Mouse (Mus musculus): ENCODE results near the gene Kcng4.
A peak's percentile ranks its signal among the peaks of the same experiment; 100 is the strongest.

Gene Kcng4

DNA sequence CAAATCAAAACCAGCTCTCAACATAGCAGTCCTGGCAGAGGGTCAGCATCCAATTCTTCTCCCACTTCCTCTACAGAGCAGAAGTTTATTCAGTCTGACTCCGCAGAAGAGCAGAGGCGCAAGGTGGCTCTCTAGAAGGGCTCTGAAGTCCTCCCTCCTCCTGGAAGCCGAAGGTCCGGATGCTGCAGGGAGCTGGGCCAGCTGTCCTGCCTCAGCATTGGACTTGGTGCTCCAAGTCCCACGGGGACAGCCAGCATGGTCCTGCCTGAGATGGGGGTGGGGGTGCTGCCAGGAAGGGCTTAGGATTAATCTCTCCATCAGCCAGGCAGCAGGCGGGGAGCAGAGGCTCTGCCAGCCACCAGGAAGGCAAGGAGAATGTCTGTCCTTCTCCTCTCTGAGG lies at the start of gene Kcng4:
Gene Kcng4 (minus strand): TSS at position 303 of the 400 bp plus-strand sequence.
- DNase-seq (ENCODE audit: extremely low spot score, low spot score) = no peak

DNA sequence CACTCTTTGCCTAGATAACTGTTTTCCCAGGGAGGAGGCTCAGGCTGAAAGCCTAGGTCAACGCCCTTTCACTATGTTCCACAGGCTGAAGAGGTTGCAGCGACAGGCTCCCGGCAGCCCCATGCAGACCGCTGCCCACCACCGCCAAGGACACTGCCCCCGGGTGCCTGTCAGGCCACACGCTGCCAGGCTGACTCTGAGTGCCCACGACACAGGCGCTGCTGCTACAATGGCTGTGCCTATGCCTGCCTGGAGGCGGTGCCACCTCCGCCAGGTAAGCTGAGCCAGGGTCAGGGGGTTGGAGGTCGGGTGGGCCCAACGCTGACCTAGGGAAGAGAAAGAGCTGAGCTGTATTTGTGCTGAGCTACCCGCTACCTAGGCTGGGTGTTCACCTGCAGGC lies 43.7 kb upstream of the Kcng4 start:
- no peak for DNase-seq (ENCODE audit: extremely low spot score, low spot score)

DNA sequence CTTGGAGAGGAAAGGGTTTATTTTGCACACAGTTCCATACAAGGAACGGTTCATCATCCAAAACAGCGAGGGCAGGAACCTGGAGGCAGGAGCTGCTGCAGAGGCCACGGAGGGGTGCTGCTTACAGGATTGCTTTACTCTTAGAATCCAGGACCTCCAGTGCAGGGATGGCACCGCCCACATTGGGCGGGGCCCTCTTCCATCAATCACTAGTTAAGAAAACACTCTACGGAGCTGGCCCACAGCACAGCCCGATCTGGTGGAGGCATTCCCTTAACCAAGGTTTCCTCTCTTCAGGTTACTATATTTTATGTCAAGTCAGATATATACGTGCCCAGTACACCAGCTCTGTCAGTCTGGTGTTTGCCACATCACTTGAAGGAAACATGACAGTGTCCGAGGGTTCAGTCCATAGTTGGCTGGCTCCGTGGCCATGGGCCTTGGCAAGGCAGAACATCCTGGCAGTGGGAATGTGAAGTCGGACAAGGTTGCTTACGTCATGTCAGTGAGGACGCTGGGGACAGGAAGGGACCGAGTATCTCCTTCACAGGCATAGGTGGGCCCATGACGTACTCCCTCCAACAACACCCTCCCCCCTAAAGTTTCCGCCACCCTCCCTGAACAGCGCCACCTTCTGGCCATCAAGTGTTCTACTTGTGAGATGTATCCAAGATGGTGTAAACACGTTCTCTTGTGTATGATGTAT lies 42.8 kb upstream of the Kcng4 start:
- DNase-seq (ENCODE audit: extremely low spot score, low spot score) = peak; percentile 63

DNA sequence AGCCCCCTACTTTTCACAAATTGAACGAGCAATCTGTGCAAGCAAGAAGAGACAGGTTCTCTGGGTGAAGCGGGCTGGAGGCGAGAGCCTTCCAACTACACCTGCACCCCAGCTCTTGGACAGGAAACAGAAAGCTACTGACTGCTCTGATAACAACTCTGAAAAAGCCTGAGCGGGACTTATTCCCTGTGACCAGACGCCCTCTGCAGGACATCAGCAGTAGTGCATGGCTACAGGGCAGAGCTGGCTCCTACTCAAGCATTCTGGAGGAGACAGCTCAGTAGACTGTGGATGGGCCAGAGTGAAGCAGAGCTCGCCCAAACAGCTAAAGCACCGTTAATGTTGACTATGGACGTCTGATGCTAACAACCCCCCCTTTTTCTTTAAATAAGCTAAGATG lies 40.9 kb upstream of the Kcng4 start:
- DNase-seq (ENCODE audit: extremely low spot score, low spot score) = peak; percentile 88

DNA sequence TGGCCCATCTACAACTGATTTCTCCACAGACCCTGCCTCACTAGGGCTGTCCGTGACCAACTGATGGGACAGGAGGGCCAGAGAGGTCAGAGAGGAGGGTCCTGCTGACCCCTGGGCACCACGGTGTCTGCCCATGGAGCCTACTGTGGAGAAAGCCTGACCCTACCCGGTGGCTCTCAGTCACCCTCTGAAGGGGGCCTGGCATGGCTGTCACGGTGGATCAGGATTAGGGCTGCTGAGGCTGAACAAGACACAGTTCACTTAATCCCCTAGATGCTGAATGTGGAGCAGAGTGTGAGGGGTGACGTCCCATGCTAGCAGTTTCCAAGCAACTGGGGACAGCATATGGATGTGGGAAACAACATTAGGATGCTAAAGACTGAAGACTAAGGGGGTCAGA lies 40.0 kb upstream of the Kcng4 start:
- DNase-seq (ENCODE audit: extremely low spot score, low spot score) = no peak

DNA sequence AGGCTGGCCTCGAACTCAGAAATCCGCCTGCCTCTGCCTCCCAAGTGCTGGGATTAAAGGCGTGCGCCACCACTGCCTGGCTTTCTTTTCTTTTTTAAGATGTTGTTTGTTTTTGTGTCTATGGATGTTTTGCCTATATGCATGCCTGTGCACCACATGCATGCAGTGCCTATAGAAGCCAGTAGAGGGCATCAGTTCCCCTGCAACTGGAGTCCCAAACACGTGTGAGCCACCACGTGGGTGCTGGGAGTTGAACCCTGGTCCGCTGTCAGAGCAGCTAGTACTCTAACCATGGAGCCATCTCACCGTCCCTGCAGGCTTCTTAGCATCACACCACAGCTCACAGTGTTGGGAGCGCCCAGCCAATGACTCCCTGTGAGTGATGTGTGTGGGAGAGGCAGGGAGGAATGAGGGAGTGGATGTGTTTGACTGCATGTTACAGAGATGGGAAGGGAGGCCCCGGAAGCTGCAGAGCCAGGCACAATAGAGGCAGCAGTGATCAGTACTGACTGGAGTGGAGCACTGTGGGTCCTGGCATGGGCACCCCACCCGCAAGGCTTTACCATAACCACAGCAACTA lies 38.6 kb upstream of the Kcng4 start:
- no peak for DNase-seq (ENCODE audit: extremely low spot score, low spot score)

DNA sequence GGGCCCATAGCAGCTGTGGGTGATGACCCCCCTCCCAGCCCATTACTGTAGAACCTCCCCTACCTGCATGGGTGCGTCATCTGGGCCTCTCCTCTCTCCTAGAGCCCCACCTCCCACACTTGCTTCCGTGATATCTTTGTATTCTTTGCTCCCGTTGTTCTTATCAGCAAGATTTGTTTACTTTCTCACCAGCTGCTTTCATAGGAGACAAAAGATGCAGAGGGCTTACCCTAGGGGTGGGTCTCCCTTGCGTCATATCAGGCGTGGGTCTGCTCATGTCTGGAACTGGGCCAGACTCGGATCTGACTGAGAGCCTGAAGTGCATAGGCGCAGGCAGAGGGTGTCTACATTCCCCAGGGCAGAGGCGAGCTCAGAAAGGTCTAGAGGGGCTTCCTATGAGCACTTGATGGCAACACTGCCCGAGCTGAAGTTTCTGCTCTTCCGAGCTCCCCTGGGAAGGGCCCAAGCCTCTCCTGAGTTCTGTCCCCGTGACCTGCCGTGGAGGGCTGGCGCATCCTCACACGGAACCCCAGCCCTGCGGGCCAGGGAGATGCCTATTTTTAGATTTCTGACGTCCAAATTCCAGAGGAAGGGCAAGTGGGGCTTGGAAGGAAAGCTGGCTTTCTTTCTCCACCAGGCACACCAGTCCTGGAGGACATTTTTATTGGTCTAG lies 35.1 kb upstream of the Kcng4 start:
- DNase-seq (ENCODE audit: extremely low spot score, low spot score) = no peak

DNA sequence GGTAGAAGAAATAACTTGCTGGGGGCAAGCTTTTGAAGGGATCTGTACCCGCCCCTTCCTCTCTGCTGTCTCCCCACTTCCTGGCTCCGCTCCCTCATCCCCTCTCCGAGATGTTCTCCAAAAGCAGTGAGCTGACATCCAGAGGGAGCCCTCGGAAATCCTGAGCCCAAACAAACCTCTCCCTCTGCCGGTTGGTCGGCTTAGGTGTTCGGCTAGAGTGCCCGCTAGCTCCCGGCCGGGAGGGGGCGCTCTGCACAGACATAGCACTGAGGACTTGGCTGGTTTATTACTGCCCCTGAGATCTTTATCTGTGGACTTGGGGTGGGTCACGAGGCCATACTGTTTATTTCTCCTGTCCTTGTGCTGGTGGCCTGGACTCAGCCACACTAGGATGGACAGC lies 33.8 kb upstream of the Kcng4 start:
- DNase-seq (ENCODE audit: extremely low spot score, low spot score) = no peak

DNA sequence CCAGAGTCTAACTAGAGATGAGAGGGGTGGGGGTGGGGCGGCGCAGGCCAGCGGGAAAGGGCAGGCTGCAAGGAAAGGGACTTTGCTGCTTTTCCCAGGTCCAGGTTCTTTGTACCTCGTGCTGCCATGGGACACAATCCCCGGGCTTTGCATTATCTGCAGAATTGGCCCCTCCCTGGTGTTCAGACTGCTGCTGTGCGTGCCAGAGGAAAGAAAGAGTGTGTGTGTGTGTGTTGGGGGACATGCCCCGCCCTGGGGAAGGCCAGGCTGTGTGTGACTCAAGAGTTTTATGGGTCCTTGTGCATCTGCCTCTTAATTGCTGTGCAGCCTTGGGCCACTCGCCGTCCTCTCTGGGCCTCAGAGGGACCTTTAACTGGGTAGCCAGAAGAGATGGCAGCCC lies 33.0 kb upstream of the Kcng4 start:
- DNase-seq (ENCODE audit: extremely low spot score, low spot score) = no peak

DNA sequence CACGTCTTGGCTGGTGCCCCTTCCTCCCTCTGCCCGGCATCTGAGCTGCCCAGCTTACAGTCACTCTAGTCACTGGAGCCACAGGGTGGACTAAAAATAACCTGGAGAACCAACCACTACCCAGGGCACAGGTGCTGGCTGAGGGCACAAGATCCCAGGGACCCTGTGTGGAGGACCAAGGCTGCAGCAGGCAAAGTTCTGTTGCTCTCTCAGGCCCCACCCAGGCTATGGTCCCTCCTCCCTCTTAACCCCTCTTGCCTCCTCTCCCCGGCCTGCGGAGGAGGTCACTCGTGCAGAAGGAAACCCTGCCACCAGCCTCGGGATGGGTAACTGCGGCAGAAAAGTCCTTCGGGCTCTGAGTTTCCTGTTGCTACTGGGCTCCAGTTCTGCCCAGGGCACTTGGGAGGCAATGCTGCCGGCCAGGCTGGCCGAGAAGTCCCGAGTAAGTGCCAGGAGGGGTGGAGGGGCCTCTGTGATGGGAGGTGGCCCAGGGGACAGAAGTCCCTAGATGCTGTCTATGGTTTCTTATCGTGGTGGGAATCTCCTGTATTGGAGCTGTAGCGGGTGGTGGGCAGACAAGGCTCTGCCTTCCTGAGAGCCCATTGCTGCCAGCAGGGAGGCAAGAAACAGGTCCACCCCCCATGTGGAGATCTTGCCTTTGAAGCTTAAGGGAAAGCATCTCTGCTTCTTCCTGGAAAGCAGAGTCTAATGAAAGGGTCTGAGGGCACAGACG lies 30.9 kb upstream of the Kcng4 start, which contains the start of gene Wfdc1:
Gene Wfdc1 (plus strand): TSS at position 147 of the 733 bp plus-strand sequence.
- DNase-seq (ENCODE audit: extremely low spot score, low spot score) = no peak

DNA sequence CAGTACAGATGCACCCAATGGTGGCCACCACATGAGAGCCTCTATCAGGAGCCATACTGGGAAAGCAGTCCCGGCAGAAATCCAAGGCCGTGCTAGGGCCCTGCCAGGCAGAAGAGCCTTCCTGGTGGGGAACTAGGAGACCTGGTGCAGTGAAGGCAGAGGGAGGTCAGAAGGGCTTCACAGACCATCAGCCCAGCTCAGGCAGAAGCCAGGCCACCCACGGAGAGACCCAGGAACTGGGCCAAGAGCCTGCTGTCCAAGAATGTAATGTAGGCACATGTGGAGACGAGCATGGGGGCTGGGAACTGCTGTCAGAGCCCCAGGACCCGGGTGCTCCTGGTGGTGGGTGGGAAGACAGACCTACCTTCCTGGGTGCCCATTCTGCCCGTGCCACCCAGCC lies 29.8 kb upstream of the Kcng4 start:
- no peak for DNase-seq (ENCODE audit: extremely low spot score, low spot score)

DNA sequence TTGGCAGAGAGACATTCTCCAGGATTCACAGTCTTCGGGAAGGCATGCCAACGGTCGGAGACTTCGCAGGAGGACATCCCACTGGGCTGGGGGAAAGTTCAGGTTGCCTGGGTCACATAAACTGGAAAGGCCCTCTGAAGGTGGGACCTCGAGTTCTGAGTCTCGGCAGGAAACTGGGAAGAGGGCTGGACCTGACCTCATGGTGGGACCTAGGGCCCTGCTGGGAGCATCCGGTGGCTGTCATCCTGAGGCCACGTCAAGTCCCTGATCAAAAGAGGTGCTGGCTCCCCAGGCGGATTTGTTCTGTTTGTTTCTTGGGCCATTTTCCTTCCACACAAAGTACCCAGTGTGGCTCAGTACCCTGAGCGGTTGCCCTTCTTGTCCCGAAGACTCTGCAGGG lies 28.0 kb upstream of the Kcng4 start:
- DNase-seq (ENCODE audit: extremely low spot score, low spot score) = no peak

DNA sequence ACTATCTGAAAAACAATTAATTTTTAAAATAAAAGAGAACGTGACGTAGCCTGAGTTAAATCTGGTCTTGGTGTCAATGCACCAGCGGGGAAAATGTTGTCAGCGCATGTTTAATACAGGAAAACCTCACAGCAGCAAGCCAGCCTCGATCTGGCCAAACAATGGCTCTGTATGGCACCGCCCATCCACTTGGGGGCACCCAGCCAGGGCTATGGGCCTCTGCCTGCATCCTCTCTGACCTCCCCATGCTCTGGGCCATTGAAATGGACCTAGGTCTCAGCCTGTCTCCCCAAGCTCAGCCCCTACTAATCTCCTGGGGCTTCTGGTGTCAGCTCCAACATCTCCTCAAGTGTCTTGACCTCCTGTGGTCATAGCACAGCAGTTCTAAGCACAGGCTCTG lies 26.4 kb upstream of the Kcng4 start:
- no peak for DNase-seq (ENCODE audit: extremely low spot score, low spot score)

DNA sequence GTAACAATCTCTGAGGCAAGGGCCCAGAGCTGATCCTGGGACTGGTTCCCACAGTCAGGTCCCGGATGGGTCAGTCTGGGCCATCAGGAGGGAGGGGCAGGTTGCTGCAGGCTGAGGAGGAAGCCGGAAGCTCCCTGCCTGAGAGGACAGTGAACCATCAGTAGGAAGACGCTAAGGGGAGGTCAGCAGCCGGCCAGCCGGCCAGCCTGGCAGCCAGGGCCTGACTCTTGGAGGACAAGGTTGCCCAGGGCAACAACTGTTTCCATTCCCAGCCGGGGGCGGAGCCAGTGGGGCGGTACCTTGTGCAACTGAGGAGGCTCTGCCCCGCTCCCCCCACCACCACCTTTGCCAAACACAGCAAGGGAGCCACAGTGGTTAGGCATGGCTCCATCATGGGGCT lies 25.6 kb upstream of the Kcng4 start:
- peak; percentile 75 for DNase-seq (ENCODE audit: extremely low spot score, low spot score)

DNA sequence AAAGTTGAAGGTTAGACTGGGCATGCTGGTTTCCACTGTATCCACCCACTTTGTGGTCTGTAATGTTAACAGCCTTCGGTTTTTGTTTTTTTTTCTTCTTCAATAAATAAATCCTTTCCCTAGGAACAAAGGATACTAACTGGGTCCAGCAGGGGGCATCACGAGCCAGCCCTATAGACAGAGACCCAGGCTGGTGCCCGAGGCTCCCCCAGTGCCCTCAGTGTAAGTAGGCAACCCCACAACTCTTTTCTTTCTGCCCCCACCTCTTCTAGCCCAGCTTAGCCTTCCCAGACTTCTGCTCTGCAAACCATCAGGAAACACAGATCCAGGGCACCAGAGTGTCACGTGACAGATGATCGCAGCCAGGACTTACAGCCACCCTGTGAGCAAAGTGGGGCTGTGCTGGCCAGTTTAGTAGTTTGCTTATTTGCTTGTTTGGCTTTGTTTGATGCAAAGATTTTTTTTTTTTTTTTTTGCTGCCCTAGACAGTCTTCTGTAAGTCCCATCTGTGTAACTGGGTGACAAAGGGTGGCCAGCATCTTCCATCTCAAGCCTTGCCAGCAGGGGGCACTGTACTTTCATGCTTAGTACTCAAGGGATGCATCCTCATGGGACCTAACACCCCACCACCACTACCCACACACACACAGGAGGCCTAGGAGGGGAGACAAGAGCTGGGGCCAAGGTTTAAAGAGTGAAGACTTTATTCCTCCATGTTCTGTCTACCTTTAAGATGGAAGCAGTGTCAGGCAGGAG lies 21.4 kb upstream of the Kcng4 start:
- DNase-seq (ENCODE audit: extremely low spot score, low spot score) = no peak

DNA sequence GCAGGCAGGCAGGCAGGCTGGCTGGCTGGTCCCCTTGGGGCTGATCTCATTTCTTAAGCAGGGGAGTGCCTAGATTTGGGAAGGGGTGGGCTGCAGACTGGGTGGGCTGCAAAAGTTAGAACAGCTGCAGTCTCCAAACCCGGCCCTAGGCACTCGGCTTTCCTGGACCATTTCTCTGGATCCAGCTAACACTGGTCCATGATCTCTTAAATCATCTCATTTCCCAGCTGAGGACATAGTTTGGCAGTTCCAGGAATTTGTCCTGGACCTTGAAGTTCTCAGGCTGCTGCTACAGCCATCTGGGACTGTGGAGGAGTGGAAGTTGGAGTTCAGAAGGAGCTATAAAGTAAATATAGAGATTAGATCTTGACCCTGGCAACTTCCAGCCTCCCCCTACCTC lies 15.8 kb upstream of the Kcng4 start:
- no peak for DNase-seq (ENCODE audit: extremely low spot score, low spot score)

DNA sequence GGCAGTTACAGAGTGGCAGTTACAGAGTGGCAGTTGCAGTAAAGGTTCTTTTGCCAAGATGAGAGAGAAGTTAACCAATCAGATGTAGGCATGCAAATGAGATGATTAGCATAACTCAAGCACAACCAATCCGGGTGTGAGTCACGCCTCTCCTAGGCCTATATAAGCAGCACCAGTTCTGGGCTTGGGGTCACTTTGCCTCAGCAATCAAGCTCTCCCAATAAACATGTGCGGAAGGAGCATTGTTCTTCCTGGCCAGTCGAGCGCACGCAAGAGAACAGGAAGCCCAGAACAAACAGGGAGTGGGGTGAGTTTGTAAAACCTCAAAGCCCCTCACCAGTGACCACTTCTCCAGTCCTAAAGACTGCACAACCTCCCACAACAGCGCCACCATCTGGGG lies 11.4 kb upstream of the Kcng4 start:
- no peak for DNase-seq (ENCODE audit: extremely low spot score, low spot score)

DNA sequence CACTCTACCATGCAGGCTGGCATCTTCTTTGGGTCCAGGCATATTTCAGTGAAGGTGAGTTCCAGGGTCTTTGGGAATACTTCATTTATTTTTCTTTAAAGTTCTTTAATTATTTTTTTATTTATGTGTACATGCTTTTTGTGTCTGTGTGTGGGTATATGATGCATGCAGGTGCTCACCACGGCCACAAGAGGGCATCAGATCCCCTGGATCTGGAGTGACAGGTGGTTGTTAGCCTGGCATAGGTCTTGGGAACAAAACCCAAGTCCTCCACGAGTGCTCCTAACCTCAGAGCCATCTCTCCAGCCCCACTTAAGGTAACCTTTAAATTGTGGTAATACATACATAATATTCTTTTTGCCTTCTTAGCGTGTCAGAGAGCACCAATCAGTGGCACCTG lies 10.7 kb upstream of the Kcng4 start:
- DNase-seq (ENCODE audit: extremely low spot score, low spot score) = no peak

DNA sequence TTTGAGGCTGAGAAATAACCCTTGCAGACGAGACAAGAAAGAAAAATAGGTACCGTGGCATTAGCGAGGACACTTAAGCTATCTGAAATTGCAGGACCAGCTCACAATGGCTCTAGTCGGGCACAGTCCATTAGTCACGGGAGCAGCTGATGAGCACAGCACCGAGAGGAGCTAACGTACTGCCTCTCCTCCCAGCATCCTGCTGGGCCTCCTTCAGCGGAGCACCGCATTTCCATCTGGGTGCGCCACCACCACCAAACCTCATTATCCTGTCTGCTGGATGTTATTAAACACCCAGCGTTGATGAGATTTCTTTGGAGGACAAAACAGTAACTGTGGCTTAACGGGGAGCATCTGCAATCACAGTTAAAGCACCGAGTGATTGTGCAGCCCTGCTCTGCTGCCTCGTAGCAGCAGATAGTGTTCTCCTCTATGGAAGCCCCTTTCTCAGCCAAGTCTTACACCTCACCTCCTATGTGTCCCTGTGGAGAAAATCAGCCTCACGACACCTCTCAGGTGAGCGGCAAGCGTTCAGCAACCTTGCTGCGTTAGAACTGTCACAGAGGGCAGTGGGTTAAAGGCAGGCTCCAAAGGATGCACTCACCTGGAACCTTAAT lies 9.6 kb upstream of the Kcng4 start:
- no peak for DNase-seq (ENCODE audit: extremely low spot score, low spot score)

DNA sequence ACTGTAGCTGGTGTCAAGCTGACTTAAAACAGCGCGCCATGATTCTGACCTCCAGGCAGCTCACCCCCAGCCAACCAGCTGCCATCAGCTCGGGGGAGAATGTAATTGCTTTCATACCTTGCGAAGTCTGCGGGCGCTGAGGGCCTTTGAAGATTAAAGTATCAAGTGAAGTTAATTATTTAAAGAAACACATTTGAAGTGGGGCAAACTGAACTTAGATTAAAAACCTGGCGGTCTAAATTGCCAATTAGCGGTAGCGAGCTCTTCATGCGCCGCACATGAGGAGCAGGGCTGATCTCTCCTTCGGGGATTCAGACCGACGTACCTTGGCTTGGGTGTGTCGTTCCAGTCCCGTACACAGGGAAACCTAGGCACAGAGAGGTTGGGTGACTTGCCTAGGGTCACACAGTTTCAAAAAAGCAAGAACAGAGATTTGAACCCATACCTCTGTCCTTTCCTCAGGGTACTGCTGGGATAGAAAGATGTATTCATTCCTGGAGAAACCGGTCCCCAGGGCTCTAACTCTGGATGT lies 9.0 kb upstream of the Kcng4 start:
- no peak for DNase-seq (ENCODE audit: extremely low spot score, low spot score)

DNA sequence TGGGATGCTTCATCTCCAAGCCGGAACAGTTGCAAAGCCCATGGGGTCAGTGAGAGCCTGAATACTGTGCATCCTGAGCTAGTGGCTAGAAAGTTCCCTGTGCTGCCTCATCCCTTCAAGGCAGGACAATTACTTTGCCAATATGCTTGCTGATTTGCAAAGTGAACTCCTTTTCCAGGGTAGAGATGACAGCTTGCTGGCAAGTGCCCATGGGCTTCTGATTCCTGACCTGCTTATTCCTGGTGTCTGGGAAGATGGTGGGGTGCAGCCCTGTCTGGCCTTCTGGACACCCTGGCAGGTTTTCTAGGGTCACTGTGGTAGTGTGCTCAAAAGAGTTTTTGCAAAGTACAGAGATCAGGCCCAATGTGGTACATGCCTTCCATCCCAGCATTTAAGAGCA lies 7.5 kb upstream of the Kcng4 start:
- no peak for DNase-seq (ENCODE audit: extremely low spot score, low spot score)

Data from neural tube, embryonic 10.5 days (tissue).